Mouse (Mus musculus) gastrocnemius, adult 8-10 months (tissue): Measurements from ENCODE around the gene Akap2. TPM values are rescaled to one million over a fixed set of nuclear protein-coding genes. Genes with fewer than 3 reads are reported as not detected.

Experiments used
- total RNA-seq, 4 experiments: library from RNA; stranded (reverse); gene quantifications; 2 replicates each; pipeline ENCODE4 v1.2.4; 2022

The Akap2 gene
- total RNA-seq, 4 experiments from 2014 or later = 16.7 to 33.5 (median 23.6) TPM

Other genes starting within 250 kb of the Akap2 start
- 1 to 10 TPM; 2.5 to 5.5 (median 3.9) TPM for gene Pakap, start 149.5 kb upstream of the Akap2 start, total RNA-seq
- under 1 TPM in 1 of 4 experiments, not detected in 3; 0.16 TPM for gene D630039A03Rik, start 198.6 kb downstream of the Akap2 start, total RNA-seq
- 10 to 100 TPM; 59.0 to 75.2 (median 65.4) TPM for gene Txn1, start 238.8 kb downstream of the Akap2 start, total RNA-seq